Mouse (Mus musculus) spleen, postnatal 4 days (tissue): ENCODE results near the gene Jam3.
"Not testable (repeated sequence)": the region's sequence is repeated elsewhere in the genome, so short reads cannot be mapped to it uniquely, and the experiment has no call there.

ENCODE experiments used
- DNase-seq, 2 experiments: peaks; one replicate each; pipeline ENCODE4 v3.0.0; 2022; ENCODE audit warnings: low spot score in 2 of 2

The Jam3 gene

DNA sequence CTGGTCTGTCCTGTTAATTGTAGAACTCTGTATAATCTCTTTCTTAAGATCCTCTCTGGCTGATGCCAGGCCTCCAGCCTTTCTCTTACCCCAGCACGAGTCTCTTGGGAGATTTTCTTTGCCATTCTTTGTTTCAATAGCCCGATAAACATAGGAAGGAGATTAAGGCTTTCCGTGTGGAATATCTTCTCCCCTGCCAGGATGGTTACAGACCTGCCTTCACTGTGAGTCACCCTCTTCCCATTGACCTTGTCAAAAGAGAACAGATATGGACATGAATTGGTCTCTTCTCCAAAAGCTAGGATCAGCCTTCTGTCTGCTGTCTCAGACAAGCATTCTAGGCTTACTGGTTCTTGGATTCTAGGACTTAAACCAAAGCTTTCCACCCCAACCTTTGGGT lies 15.5 kb upstream of the Jam3 start:
- DNase-seq = no peak

DNA sequence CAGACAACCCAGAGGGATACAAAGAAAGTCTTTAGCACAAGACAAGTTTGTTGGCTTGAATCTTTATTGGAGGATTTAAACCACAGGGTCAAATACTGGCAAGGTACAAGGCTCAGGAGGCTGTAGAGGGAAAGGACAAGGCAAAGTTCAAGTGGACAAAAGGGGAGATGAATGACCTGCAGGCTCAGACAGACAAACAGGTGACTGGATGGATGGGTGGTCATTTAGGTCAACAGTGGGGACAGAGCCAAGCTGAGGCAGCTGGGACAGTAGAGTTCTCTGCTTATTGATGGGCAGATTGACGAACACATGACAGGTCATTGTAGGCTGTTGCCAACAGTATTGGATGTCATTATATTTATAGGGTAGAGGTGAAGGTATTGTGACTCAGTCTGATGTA lies 11.8 kb upstream of the Jam3 start:
- DNase-seq = no peak

DNA sequence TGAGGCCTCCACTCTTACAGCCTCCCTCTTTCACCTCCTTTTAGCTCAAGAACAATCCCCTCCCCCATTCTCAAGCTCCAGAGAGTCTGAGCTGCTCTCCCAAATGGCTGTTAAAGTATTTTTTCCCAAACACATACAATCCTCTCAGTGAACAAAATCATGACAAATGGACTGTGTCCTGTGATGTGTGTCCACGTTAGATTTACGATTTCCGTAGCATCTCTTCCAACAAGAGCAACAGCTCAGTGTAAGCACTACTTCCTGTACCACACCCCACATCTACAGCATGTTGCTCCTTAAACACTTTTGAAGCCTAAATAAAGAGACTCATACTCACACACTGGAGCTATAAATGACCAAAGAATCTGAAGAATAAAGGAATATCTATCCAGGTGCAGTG lies 10.4 kb upstream of the Jam3 start:
- DNase-seq = no peak

- no peak for DNase-seq
Measured at GRCm38 (mm10) chr9:27164957-27165356, 9.7 kb upstream of the Jam3 start.

DNA sequence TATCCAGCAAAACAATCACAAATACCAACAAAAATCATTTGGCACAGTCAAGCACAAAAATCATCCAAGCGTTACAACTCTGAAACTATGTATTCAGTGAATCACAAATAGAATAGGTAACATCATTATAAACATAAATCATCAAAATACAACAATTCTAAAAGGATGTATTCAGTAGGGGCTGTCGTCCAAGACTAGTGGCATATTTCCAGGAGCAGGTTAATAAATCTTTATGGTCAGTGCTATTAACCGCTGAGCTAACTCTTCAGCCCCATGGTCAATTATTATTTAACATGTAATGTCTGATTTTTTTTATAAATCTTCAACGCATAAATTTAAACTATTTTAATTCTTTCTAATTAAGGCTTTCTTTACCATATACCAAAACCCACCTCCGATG lies 8.4 kb upstream of the Jam3 start:
- not testable (repeated sequence) for DNase-seq

DNA sequence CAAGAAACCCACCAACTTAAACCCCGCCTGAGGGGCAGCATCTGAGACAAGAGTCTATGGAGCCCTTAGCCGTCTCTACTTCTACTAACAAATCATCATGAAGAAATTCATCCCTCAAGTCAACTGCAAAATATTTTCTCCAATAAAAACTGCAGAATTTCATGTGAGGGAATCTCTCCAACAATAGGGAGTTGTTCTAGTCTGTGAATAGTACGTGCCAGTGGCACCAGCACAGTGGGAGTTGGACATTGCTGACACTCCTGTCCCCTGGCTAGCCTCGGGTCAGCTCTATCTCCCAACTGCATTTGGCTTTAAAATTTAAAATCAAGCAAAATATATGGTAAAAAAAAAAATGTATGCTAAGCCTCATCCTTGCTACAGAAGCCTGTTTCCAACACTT lies 1.4 kb downstream of the Jam3 start:
- DNase-seq = no peak

GRCm38 (mm10) chr9:27149836-27150235 lies 5.4 kb downstream of the Jam3 start:
- no peak for DNase-seq

GRCm38 (mm10) chr9:27148631-27149471 lies 6.4 kb downstream of the Jam3 start:
- no peak for DNase-seq

DNA sequence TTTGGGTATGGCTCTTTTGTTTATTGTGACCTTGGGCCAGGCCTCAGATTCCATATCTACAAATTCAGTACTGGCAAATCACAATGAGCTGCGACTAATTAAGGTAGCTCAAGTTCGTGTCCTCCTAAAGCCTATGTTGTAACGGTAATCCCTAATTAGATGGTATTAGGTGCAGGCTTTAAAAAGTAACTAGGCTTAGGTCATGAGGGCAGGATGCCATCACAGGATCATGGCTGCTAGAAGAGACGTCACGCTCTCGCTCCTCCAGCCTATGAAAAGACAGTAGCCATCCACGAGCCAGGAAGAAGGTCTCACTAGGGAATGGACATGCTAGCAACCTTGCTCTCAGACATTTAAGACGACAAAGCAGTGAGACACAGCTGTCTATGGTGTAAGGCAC lies 7.3 kb downstream of the Jam3 start:
- DNase-seq = no peak

- no peak for DNase-seq
Measured at GRCm38 (mm10) chr9:27146826-27147225, 8.4 kb downstream of the Jam3 start.

GRCm38 (mm10) chr9:27144996-27145395 lies 10.2 kb downstream of the Jam3 start:
- no peak for DNase-seq

DNA sequence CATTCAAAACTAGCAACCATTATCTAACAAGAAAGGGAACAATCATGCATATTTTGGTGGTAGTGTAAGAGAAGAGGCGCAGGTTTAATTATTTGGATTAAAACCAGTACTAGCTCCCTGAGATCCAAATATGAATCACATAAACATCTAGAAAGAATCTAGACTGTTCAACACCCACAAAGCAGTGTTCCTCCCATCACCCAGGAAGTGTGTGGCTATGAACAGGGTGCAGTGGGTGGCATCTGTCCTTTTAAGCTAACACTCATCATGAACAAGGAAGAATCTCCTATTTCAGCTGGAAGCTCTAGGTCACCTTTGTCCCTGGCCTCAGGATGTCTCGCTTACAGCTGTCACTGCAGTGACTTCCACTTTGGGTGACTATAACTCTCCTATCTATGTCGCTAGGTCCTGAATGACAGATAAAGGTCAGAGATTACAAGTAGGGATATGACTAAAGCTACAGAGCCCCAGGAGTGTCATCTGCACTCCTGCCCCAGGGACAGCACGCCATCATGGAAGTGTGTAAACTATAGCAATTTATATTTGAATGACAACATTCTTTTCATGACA lies 10.9 kb downstream of the Jam3 start:
- no peak for DNase-seq

DNA sequence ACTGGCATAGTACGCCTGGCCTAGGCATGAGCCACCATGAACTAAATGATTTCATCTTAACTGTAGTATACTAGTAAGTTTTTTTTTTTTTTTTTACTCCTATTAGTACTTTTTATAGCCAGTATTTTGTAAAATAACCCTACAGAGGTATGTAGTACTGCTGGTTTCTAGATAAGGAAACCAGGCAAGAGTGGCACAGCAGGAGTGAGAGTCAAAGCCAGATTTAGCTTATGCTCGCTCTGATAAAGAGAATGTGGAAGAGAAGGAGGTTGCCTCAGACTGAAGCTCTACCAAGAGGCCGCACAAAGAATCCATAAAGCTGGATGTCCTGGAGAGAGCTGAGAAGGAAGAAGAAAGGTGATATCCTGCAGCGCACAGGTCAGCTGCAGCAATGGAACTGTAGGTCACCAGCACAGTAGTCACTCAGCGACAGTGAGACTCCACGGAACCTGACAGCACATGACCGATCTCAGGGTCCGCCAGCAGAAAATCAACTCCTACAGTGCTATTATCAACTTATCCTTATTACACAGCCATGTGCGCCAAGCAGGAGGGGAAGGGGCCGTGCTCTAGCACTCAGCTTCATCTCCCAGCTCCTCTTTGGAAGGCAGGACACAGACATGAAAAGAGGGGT lies 14.7 kb downstream of the Jam3 start:
- no peak for DNase-seq

- DNase-seq = no peak
Measured at GRCm38 (mm10) chr9:27136651-27137050, 18.6 kb downstream of the Jam3 start.

DNA sequence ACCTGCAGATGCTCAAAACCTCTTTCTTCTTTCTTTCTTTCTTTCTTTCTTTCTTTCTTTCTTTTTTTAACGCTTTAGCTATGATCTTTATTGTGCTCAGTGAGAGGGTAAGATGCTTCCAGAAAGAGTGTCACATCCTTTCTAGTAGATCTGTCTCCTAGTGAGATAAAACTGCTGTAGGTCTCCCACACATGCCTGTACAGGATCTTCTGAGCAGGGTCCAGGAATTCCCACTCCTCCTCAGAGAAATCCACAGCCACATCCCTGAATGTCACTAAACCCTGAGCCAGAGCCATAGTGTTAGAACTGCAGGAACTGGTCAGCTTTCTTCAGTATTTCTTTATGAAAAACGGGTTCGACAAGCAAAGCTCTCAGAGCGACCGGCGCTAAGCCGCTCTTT lies 19.8 kb downstream of the Jam3 start:
- DNase-seq = no peak

- no peak for DNase-seq
Measured at GRCm38 (mm10) chr9:27134410-27134809, 20.8 kb downstream of the Jam3 start.

DNA sequence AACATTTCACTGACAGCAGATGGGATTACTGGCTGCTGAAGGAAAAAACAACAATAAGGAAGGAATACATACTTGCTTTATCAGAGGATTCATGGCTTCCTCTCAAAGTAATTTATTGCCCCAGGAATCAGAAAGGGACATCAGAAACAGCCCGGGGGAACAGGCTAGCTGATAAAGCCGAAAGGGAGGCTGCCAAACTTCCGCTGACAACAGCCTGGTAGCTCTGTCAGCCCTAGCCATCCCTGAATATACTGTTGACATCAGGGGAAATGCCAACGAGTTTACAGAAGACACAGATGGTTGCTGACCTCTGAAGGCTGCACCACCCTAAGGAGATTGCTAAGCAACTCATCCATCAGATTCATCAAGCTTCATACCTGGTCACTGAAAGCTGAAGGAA lies 26.6 kb downstream of the Jam3 start:
- DNase-seq = no peak

GRCm38 (mm10) chr9:27126543-27126942 lies 28.7 kb downstream of the Jam3 start:
- DNase-seq = no peak

DNA sequence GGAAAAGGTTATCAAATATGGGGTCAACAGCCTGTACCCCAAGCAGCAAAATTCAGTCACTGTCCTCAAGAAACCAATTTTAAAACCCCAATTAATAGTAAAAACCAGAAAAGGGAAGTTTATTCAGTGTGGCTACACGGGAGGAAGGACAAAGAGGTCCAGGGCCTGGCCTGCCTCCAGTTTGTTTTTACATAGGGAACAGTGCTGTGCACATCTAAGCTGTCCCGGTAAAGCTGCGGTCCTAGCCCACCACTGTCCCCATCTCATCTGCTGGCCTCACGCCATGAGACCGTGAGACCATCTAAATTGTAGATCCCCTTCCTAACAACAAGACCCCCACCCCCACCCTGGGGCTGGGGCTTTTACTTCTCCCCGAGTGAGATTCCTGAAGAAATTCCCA lies 29.8 kb downstream of the Jam3 start:
- no peak for DNase-seq

GRCm38 (mm10) chr9:27123947-27124346 lies 31.3 kb downstream of the Jam3 start:
- no peak for DNase-seq

GRCm38 (mm10) chr9:27122963-27123362 lies 32.3 kb downstream of the Jam3 start:
- DNase-seq = no peak

DNA sequence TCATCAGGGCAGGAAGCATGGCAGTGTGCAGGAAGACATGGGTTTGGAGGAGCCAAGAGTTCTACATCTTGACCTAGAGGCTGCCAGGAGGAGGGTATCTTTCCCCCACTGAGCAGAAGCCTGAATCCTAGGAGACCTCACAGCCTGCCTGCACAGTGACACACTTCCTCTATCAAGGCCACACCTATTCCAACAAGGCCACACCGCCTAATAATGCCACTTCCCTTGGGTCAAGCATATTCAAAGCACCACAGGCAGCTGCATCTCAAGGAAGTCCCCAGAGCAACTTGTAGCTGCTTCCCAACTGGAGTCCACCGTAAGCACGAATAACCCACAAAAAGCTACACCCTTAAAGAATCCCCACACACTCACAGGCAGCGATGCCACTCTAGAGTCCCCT lies 33.1 kb downstream of the Jam3 start:
- DNase-seq = no peak

GRCm38 (mm10) chr9:27121254-27121653 lies 34.0 kb downstream of the Jam3 start:
- no peak for DNase-seq
